Mouse (Mus musculus): Measurements from ENCODE around the gene Dnase1l1.
A peak's percentile ranks its signal among the peaks of the same experiment; 100 is the strongest.

Gene Dnase1l1

GRCm38 (mm10) chrX:74270062-74270901, 11.9 kb downstream of the Dnase1l1 start, which contains the start of gene Rpl10:
TSS of gene Rpl10 (plus strand) at chrX:74270812.
- peak; percentile 73 for DNase-seq (ENCODE audit: low spot score)

- no peak for DNase-seq (ENCODE audit: low spot score)
Observed at GRCm38 (mm10) chrX:74269736-74270061, 12.4 kb downstream of the Dnase1l1 start.

- no peak for DNase-seq (ENCODE audit: low spot score)
Observed at GRCm38 (mm10) chrX:74257746-74258145, 24.4 kb downstream of the Dnase1l1 start.

GRCm38 (mm10) chrX:74254888-74255565, 27.1 kb downstream of the Dnase1l1 start:
- DNase-seq (ENCODE audit: low spot score), result no peak

- DNase-seq (ENCODE audit: low spot score), result peak; percentile 74
Observed at GRCm38 (mm10) chrX:74254153-74254887, 27.8 kb downstream of the Dnase1l1 start, which contains the start of gene Emd. TSS of gene Emd (plus strand) at chrX:74254687.

- peak; percentile 46 for DNase-seq (ENCODE audit: low spot score)
Observed at GRCm38 (mm10) chrX:74249615-74250014, 32.5 kb downstream of the Dnase1l1 start, which contains the start of gene Flna. TSS of gene Flna (minus strand) at chrX:74249820.

- peak; percentile 38 for DNase-seq (ENCODE audit: low spot score)
Observed at GRCm38 (mm10) chrX:74248651-74249050, 33.5 kb downstream of the Dnase1l1 start.

GRCm38 (mm10) chrX:74246693-74247092, 35.4 kb downstream of the Dnase1l1 start:
- DNase-seq (ENCODE audit: low spot score), result no peak

- peak; percentile 63 for DNase-seq (ENCODE audit: low spot score)
Observed at GRCm38 (mm10) chrX:74246213-74246681, 35.9 kb downstream of the Dnase1l1 start.

- peak; percentile 62 for DNase-seq (ENCODE audit: low spot score)
Observed at GRCm38 (mm10) chrX:74245687-74246086, 36.5 kb downstream of the Dnase1l1 start.

- no peak for DNase-seq (ENCODE audit: low spot score)
Observed at GRCm38 (mm10) chrX:74245107-74245506, 37.0 kb downstream of the Dnase1l1 start.

GRCm38 (mm10) chrX:74244614-74245083, 37.5 kb downstream of the Dnase1l1 start:
- DNase-seq (ENCODE audit: low spot score), result no peak

GRCm38 (mm10) chrX:74243807-74244206, 38.3 kb downstream of the Dnase1l1 start:
- DNase-seq (ENCODE audit: low spot score), result no peak

- no peak for DNase-seq (ENCODE audit: low spot score)
Observed at GRCm38 (mm10) chrX:74243396-74243795, 38.7 kb downstream of the Dnase1l1 start.

GRCm38 (mm10) chrX:74240332-74240731, 41.8 kb downstream of the Dnase1l1 start:
- no peak for DNase-seq (ENCODE audit: low spot score)

GRCm38 (mm10) chrX:74233196-74233595, 48.9 kb downstream of the Dnase1l1 start:
- no peak for DNase-seq (ENCODE audit: low spot score)

- no peak for DNase-seq (ENCODE audit: low spot score)
Observed at GRCm38 (mm10) chrX:74230038-74230437, 52.1 kb downstream of the Dnase1l1 start.

All from ovary, postnatal 14 days (tissue).